Mouse (Mus musculus): ENCODE data around the gene Uhmk1. TPM values are rescaled to one million over a fixed set of nuclear protein-coding genes. Genes with fewer than 3 reads are reported as not detected.

Gene Uhmk1
- total RNA-seq, 1 experiment from 2014 or later: 68.2 TPM

DNA sequence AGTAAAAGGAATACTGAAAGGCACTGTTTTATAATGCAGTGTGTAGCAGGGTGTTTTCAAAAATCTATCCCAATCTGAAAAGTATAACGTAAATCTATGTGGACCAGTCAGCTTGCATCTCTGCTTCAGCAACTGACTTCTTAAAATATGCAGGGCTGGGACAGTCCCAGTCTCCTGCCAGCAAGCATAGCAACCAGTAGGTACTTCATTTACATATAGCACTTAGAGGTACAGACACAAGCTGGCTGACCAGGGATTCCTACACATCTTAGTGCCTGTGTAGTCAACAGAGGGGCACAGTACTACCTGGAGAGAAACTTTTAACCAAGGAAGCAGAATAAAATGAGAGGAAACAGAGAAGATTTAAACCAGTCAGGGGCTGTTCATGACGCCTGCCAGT is 62.6 kb downstream of the Uhmk1 start:
- ATAC-seq (replicated peaks in 1 of 2; ENCODE audit: insufficient read depth in 1 of 2, low FRiP score in 2 of 2, low TSS enrichment in 1 of 2, low read depth in 1 of 2, poor library complexity in 2 of 2, severe bottlenecking in 2 of 2): no peak

DNA sequence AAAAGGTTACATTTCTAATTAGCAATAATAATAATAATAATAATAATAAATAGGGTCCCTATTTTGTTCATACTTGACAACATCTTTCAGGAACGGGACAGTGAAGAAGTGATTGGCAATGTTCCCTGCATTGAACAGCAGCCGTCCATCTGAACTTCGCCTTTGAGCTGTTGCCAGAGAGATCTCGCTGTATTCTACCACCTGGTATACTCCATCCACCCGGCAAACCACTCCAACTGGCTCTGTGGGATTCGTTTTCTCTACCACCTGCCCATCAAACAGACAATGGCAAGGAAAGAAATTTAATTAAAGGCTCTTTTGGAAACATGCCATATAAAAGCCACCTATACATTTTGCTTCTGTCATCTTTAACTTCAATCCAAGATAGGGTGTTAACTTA is 64.3 kb downstream of the Uhmk1 start:
- ATAC-seq (replicated peaks in 1 of 2; ENCODE audit: insufficient read depth in 1 of 2, low FRiP score in 2 of 2, low TSS enrichment in 1 of 2, low read depth in 1 of 2, poor library complexity in 2 of 2, severe bottlenecking in 2 of 2): no peak

- ATAC-seq (replicated peaks in 1 of 2; ENCODE audit: insufficient read depth in 1 of 2, low FRiP score in 2 of 2, low TSS enrichment in 1 of 2, low read depth in 1 of 2, poor library complexity in 2 of 2, severe bottlenecking in 2 of 2): no peak
These were observed 65.4 kb downstream of the Uhmk1 start for GRCm38 (mm10) chr1:170149756-170150155.

GRCm38 (mm10) chr1:170148536-170148935 is 66.7 kb downstream of the Uhmk1 start:
- peak in 1 of 2 experiments; percentile 25; a peak in 1 of 4 replicates for ATAC-seq (replicated peaks in 1 of 2; ENCODE audit: insufficient read depth in 1 of 2, low FRiP score in 2 of 2, low TSS enrichment in 1 of 2, low read depth in 1 of 2, poor library complexity in 2 of 2, severe bottlenecking in 2 of 2)

DNA sequence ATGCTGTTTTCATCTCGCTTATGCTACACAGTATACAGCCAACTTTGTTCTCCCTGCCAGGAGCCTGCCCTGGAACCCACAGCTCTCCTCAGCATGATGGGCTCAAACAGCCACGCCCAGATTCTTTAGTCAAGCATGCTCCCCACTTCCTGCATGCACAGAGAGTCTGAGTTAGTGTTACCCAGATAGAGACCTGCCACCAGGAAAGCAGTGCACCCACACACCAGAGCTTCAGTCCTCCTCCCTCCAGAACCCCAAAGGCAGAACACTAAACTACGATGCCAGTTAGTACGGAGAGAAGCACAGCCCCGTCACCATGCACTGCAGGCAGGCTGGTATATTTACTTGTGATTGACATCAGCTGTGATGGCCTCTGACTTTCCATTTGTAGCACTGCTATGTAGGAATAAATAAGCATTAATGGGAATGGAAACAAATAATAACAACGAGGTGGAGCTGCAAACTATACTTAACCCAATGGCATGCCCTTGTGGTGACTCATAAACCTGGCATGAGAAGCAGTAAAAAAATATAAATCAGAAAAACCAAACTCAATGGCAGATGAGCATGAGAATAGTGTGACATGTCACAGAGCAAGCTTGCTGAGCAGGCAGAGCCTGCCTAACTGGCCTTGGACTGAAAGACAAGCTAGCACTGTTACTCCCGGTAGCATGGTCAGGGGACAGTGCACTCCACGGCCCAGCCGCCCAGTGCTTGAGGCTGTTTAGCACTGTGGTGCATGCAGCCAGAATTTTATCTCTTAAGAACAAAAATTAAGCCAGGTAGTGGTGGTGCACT is 67.3 kb downstream of the Uhmk1 start:
- ATAC-seq (replicated peaks in 1 of 2; ENCODE audit: insufficient read depth in 1 of 2, low FRiP score in 2 of 2, low TSS enrichment in 1 of 2, low read depth in 1 of 2, poor library complexity in 2 of 2, severe bottlenecking in 2 of 2): no peak

DNA sequence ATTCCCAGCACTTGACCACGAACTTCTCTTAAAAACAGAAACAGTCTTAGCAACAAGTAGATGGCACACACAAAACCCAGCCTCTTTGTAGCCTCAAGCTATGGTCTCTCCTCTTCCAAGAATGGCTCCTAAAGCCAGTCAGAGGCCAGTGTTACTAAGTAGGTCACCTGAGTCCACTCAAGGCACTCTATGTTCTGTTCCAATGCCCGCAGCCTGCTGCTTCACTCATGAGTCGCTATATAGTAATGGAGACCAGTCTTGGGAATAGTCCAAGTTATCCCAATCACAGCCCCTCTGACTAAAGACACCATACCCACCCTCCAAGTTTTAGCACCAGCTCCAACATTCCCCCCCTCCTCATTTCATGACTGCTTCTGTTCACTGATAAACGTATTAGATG is 69.6 kb downstream of the Uhmk1 start:
- no peak for ATAC-seq (replicated peaks in 1 of 2; ENCODE audit: insufficient read depth in 1 of 2, low FRiP score in 2 of 2, low TSS enrichment in 1 of 2, low read depth in 1 of 2, poor library complexity in 2 of 2, severe bottlenecking in 2 of 2)

Other genes starting within 250 kb of the Uhmk1 start
- 4.3 and 8.7 TPM in 2 replicates for gene Hsd17b7, start 246.2 kb downstream of the Uhmk1 start, total RNA-seq (2017)
- 0.38 TPM in 1 of 2 replicates, not detected in the other for gene Ddr2, start 104.6 kb downstream of the Uhmk1 start, total RNA-seq (2017)
- gene Uap1, start 40.4 kb downstream of the Uhmk1 start, total RNA-seq (2017): 73.9 and 113 TPM in 2 replicates
- gene Sh2d1b2, start 17.4 kb upstream of the Uhmk1 start, total RNA-seq (2017): not detected in 2 replicates
- 0.44 and 0.89 TPM in 2 replicates for gene Sh2d1b1, start 61.9 kb upstream of the Uhmk1 start, total RNA-seq (2017)
- 3.8 and 8.9 TPM in 2 replicates for gene Gm7694, start 90.9 kb upstream of the Uhmk1 start, total RNA-seq (2017)
- not detected in 2 replicates for gene Spata46, start 93.4 kb upstream of the Uhmk1 start, total RNA-seq (2017)

All from hematopoietic stem cell, adult 5-6 weeks (primary cell).